Mouse (Mus musculus): ENCODE data around the gene Mea1.
A peak's percentile ranks its signal among the peaks of the same experiment; 100 is the strongest.

The Mea1 gene

DNA sequence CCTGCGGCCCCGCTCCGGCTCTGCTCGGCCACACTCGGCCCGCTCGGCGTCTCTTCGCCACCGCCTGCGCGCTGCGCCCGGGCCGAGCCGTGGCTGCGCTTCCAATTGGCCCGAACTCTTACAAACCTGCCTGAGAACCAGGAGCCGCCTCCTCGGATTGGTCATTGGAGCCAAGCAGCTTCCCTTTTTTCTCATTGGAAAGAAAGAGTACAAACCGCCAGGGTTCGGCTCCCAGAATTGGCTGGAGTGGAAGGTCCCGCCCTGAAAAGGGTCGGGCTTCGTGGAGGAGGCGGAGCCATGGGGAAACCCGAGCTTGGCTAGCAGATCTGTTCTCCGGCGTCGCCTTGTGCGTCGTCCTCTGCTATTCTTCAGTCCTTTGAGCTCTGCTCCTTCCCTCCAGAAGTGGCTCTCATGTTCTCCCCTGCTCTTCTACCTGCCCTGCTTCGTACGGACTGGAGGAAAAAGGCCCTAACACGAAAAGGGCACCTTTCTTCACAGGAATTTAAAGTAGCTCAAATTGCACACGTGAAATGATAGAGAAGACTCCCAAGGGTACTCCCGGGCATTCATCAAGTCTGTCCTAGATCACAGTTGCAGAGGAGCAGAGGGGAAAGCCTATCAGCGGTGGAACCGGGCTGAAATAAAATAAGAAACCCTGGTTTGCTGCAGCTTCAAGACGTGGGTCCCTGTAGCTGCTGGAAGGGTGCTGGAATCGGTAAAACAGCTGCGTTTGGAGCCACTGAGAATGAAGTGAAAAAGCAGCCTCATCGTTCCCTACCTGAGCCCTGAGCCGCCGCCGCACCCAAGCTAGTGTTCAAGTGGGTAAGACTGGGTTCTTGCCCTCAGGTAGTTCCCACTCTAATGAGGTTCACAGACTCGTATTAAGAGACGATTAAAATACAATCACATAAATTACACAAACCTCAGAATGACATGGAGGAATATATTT lies 26.6 kb downstream of the Mea1 start, which contains the start of gene Ppp2r5d:
Gene Ppp2r5d, minus strand, starts transcription at position 225 of the 949 bp plus-strand sequence.
- DNase-seq (ENCODE audit: low read depth, low spot score), result peak; percentile 90

DNA sequence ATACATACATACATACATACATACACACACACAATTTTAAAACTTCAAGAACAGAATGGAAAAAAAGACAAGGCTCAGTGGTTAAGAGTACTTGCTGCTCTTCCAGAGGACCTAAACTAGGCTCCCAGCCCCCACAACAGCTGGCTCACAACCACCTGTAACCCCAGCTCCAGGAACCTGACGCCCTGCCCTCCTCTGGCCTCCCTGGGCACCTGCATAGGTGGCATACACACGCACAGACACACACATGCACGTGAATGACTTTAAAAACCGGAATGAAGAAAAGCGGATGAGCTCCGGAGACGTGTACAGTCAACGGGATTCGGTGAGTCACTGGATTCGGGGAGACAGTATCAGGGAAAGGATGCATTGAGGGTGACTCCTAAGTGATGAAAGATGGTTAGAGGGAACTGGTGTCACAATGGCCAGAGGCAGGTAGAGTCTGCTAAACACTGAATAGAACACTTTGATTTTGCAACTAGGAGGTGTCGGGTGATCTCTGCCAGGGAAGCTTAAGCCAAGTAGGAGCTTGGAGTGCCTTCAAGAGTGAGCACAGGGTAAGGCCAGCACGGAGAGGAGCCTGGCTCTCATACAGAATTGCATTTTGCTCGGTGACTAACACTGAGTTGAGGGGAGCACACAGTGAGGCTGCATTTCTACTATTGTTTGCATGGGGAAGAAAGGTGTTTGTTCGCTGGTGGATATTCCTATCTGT lies 27.9 kb downstream of the Mea1 start:
- no peak for DNase-seq (ENCODE audit: low read depth, low spot score)

GRCm38 (mm10) chr17:46710959-46711597 lies 32.5 kb downstream of the Mea1 start, which contains the start of gene Pex6:
Pex6 (plus strand) TSS chr17:46711463.
- peak; percentile 81 for DNase-seq (ENCODE audit: low read depth, low spot score)

DNA sequence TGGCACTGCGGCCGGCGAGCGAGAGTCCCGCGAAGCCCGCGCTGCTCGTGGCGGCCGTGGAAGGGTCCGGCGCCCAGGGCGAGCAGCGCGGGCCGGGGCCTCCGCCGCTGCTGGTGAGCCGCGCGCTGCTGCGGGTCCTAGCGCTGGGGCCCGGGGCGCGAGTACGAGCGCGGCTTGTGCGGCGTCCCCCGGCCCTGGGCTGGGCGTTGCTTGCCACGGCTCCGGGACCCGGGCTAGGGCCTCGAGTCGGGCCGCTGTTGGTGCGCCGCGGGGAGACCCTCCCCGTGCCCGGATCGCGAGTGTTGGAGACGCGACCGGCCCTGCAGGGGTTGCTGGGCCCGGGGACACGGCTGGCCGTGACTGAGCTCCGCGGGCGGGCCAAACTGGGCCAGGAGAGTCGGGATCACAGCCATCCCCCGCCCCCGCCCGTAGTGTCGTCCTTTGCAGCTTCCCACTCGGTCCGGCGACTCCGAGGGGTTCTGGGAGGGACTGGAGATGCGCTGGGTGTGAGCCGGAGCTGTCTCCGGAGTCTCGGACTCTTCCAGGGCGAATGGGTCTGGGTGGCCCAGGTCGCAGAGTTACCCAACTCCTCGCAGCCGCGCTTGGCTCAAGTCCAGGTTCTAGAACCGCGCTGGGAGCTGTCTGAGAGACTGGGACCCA lies 33.1 kb downstream of the Mea1 start:
- DNase-seq (ENCODE audit: low read depth, low spot score), result no peak

- no peak for DNase-seq (ENCODE audit: low read depth, low spot score)
Observed at GRCm38 (mm10) chr17:46712442-46712841, 33.8 kb downstream of the Mea1 start.

- no peak for DNase-seq (ENCODE audit: low read depth, low spot score)
Observed at GRCm38 (mm10) chr17:46713849-46714248, 35.3 kb downstream of the Mea1 start.

- no peak for DNase-seq (ENCODE audit: low read depth, low spot score)
Observed at GRCm38 (mm10) chr17:46714756-46715481, 36.3 kb downstream of the Mea1 start.

DNA sequence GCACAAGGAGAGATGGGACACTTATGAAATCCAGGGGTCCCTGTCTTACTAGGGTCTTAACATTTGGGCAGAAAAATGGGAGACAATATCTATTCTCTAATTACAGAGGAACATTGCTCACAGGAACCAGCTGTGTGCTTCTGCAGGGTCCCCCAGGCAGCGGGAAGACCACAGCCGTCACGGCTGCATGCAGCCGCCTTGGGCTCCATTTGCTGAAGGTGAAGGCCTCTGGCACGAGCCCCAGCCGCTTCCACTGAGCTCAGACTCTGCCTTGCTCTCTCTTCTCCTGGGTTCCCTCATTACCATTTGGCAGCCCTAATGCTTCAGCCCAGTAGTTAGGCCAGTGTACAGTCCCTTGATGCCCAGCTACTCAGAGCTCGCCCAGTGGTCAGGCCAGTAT lies 42.5 kb downstream of the Mea1 start:
- DNase-seq (ENCODE audit: low read depth, low spot score), result no peak

DNA sequence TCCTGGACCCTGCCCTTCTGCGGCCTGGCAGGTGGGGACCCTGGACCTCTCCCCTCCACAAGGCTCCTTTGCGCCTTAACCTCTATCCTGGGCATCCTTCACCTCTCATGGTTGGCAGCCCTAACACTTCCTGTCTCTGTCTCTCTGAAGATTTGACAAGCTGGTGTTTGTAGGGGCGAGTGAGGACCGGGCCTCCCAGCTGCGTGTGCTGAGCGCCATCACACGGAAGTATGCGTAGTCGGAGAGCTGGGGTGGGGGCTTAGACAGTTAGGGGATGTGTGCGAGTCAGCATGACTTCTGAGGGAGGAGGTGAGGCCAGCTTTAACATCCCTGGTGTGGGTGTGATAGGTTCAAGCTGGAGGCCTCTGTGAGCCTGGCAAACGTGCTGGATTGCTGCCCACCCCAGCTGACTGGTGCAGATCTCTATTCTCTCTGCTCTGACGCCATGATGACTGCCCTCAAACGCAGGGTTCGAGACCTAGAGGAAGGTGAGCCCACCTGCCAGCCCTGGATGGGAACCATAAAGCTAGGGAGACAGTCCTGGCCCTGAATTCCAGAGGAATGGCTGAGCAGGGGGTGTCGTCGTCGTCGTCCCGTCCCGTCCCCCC lies 46.0 kb downstream of the Mea1 start:
- DNase-seq (ENCODE audit: low read depth, low spot score), result no peak

GRCm38 (mm10) chr17:46725273-46725672 lies 46.7 kb downstream of the Mea1 start:
- DNase-seq (ENCODE audit: low read depth, low spot score), result no peak

DNA sequence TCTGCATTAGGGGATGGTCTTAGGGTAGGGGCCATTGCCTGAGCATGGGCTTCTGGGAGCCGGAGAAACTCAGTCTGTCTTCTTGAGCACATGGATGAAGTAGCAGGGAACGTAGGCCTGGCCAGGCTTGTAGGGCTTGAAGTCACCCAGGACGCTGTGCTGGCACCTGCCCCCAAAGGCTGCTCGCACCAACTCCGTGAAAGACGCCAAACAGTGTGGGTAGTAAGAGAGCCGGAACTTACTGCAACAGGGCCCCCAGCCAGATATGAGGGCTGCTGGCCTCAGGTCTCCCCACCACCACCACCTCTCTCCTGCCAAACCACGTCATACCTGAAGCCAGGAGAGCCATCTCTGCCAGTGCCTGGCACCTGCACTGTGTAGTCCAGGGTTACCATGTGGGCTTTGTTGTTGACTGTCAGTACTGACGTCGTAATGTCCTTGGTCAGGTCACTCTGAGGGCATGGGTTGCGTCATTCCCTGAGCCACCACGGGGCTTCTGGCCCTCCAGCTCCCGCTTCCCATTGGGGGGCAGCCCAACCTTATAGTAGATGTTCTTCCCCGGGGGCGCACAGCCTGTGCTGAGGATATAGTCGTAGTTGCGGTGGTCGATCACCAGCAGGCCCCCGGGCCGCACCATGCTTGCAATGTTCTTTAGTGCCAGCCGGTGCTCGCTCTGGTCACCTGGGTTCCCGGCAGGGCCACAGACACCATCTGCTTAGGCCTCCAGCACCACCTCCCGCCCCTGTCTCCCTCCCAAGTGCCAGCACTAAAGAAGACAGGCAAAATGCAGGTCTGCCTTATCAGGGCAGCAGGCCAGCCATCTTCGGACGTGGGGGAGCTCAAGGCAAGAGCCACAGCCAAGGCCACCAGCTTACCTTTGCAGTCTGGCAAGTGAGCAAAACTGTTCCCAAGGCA lies 47.4 kb downstream of the Mea1 start:
- no peak for DNase-seq (ENCODE audit: low read depth, low spot score)

DNA sequence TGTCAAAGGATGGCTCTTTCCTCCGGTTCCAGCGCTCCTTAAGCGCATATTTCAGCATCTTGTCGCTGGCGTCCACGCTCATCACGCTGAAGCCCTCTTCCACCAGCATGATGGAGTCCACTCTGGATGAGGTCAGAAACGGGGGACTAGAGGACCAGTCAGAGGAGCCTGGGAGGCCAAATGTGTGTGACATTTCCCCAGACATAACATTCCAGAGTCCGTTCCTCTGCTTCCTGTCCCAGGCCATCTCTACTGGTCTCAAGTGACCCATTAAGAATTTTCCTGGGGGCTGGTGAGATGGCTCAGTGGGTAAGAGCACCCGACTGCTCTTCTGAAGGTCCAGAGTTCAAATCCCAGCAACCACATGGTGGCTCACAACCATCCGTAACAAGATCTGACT lies 48.7 kb downstream of the Mea1 start:
- no peak for DNase-seq (ENCODE audit: low read depth, low spot score)

- DNase-seq (ENCODE audit: low read depth, low spot score), result no peak
Observed at GRCm38 (mm10) chr17:46728021-46728420, 49.4 kb downstream of the Mea1 start.

DNA sequence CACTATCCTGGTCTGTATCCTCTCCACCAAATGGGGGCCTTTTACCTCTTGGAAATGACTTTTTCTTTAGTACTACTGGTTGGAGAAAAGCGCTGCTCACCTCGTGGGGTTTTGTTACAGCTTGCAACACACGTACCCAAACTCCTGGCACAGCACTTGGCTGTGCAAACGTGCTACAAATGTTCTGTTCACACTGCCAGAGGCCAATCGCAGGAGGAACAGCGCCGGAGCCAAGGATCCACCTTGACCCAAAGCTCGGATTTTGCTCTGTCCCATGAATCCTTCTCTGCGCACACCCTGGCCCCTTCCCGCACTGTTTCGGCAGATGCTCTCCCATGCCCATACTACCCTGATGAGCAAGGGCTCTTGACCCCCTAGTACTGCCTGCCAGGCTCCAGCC lies 49.9 kb downstream of the Mea1 start:
- DNase-seq (ENCODE audit: low read depth, low spot score), result no peak

- no peak for DNase-seq (ENCODE audit: low read depth, low spot score)
Observed at GRCm38 (mm10) chr17:46728904-46729318, 50.3 kb downstream of the Mea1 start, which contains the start of gene Gnmt. Gnmt (minus strand) TSS chr17:46729168.
